Mouse (Mus musculus) heart, postnatal 0 days (tissue): ENCODE results near the gene Fgfr2. TPM values are rescaled to one million over a fixed set of nuclear protein-coding genes. Genes with fewer than 3 reads are reported as not detected.

Experiments
- ATAC-seq: fragments of 200-750 bp; cut with Nextera tagmentation; 2 replicates; pipeline ENCODE4 v1.8.0; 2017; ENCODE audit warnings: low read depth, moderate number of reproducible peaks, moderate library complexity; ENCODE audit not compliant: insufficient read depth
- DNase-seq: peaks from one replicate; pipeline ENCODE4 v3.0.0-alpha.2; 2016; ENCODE audit warnings: low spot score
- H3K27ac ChIP-seq: fragments of 300-500 bp; sonication (generic); 2 replicates; pipeline ENCODE4 v1.5.1; 2014; ENCODE audit warnings: low read depth, mild to moderate bottlenecking
- H3K27me3 ChIP-seq: fragments of 300-500 bp; sonication (generic); 2 replicates; pipeline ENCODE4 v1.6.1; 2014; ENCODE audit warnings: low read length, mixed read lengths; ENCODE audit not compliant: control insufficient read depth, insufficient read depth
- H3K36me3 ChIP-seq: fragments of 300-500 bp; sonication (generic); replicated peaks from 2 replicates; pipeline ENCODE4 v1.6.1; 2014; ENCODE audit warnings: low read length, mixed read lengths; ENCODE audit not compliant: control insufficient read depth, insufficient read depth
- H3K4me1 ChIP-seq: fragments of 300-500 bp; sonication (generic); 2 replicates; pipeline ENCODE4 v1.6.1; 2014; ENCODE audit warnings: antibody characterized with exemption; ENCODE audit not compliant: control insufficient read depth, insufficient read depth
- H3K4me2 ChIP-seq: fragments of 300-500 bp; sonication (generic); 2 replicates; pipeline ENCODE4 v1.6.1; 2014; ENCODE audit warnings: low read depth, mild to moderate bottlenecking, low read length, moderate library complexity
- H3K4me3 ChIP-seq: fragments of 300-500 bp; sonication (generic); 2 replicates; pipeline ENCODE4 v1.5.1; 2014; ENCODE audit warnings: low read depth, low read length
- H3K9ac ChIP-seq: fragments of 300-500 bp; sonication (generic); replicated peaks from 2 replicates; pipeline ENCODE4 v1.6.1; 2014; ENCODE audit warnings: low read depth, low read length, mixed read lengths
- H3K9me3 ChIP-seq: fragments of 300-500 bp; sonication (generic); replicated peaks from 2 replicates; pipeline ENCODE4 v1.6.1; 2016; ENCODE audit warnings: low read length; ENCODE audit not compliant: control insufficient read depth
- CTCF ChIP-seq: IDR thresholded peaks from 2 replicates; pipeline ENCODE4 v1.5.1; 2016; ENCODE audit warnings: antibody characterized with exemption, control low read depth, low read depth
- EP300 ChIP-seq: IDR thresholded peaks from 2 replicates; pipeline ENCODE4 v1.6.1; 2016; ENCODE audit warnings: antibody characterized with exemption, low read depth
- WGBS: fragments of 180-500 bp; shearing (Covaris S2); extraction: QIAGEN DNeasy Blood & Tissue Kit; methylation state at CpG from one replicate; pipeline ENCODE4 v1.1.7; 2014; 5-methylcytosine and 5-hydroxymethylcytosine counted together
- polyA plus RNA-seq: library from polyadenylated mRNA; unstranded; fragments of >200 nt; fragmentation: Nextera tagmentation; extraction: Ambion mirVana; gene quantifications from 2 replicates; pipeline ENCODE4 v1.2.1, GENCODE M21; 2015
- total RNA-seq: library from RNA; depleted of rRNA; stranded (reverse); fragments of >200 nt; gene quantifications from 2 replicates; pipeline ENCODE4 v1.2.3, GENCODE M21; 2014; ENCODE audit warnings: low replicate concordance

Fgfr2 gene
- total and polyA plus RNA-seq, 2 experiments from 2014 or later: 3.8 to 11.5 TPM

- Histone ChIP-seq H3K36me3 (no peaks in the 10 kb centered on the region), H3K9ac (no peak overlapping the region), H3K4me3 (no peak overlapping the region), H3K4me1 (no peaks in the 10 kb centered on the region), H3K9me3 (no peaks in the 10 kb centered on the region), H3K27ac (no peak overlapping the region), H3K27me3 (no peaks in the 10 kb centered on the region), H3K4me2 (no peak overlapping the region)
- ATAC-seq (no peak), DNase-seq (no peak)
- TF ChIP-seq CTCF: no peak
- no peak for TF ChIP-seq EP300
- 87% methylated on average over 7 of the region's 7 CpGs for WGBS
Measured at GRCm38 (mm10) chr7:130337601-130338000, 2785.5 kb downstream of the Fgfr2 start.

- Histone ChIP-seq H3K4me3 (no peak overlapping the region), H3K4me2 (no peak overlapping the region), H3K27ac (no peak overlapping the region), H3K4me1 (no peaks in the 10 kb centered on the region), H3K27me3 (no peaks in the 10 kb centered on the region), H3K9me3 (no peaks in the 10 kb centered on the region), H3K36me3 (no peaks in the 10 kb centered on the region), H3K9ac (no peak overlapping the region)
- WGBS: 72% methylated on average over 4 of the region's 4 CpGs
- TF ChIP-seq CTCF: no peak
- no peak for TF ChIP-seq EP300
- no peak for ATAC-seq
- no peak for DNase-seq
Measured at GRCm38 (mm10) chr7:130335440-130336051, 2787.6 kb downstream of the Fgfr2 start.

- H3K4me3 ChIP-seq: no peak overlapping the region
- no peak overlapping the region for H3K9ac ChIP-seq
- H3K9me3 ChIP-seq: no peaks in the 10 kb centered on the region
- WGBS: 78% methylated on average over 11 of the region's 11 CpGs
- peak; percentile 59 for DNase-seq
- TF ChIP-seq EP300 (no peak), CTCF (no peak)
- H3K36me3 ChIP-seq: no peaks in the 10 kb centered on the region
- H3K4me1 ChIP-seq: no peaks in the 10 kb centered on the region
- H3K27me3 ChIP-seq: 0 out of 2 replicates have a peak, but pooled peaks cover 4% of the 10 kb centered on the region
- peak; percentile 60 for ATAC-seq
- H3K4me2 ChIP-seq: no peak overlapping the region
- H3K27ac ChIP-seq: no peak overlapping the region
Measured at GRCm38 (mm10) chr7:130332515-130333220, 2790.5 kb downstream of the Fgfr2 start.

GRCm38 (mm10) chr7:130327603-130328365 lies 2795.4 kb downstream of the Fgfr2 start:
- H3K9ac ChIP-seq: no peak overlapping the region
- no peaks in the 10 kb centered on the region for H3K36me3 ChIP-seq
- no peak for TF ChIP-seq CTCF
- no peak for TF ChIP-seq EP300
- DNase-seq (no peak), ATAC-seq (no peak)
- no peaks in the 10 kb centered on the region for H3K9me3 ChIP-seq
- H3K4me2 ChIP-seq: no peak overlapping the region
- H3K27ac ChIP-seq: no peak overlapping the region
- WGBS: 14% methylated on average over 15 of the region's 15 CpGs
- H3K27me3 ChIP-seq: 0 out of 2 replicates have a peak, but pooled peaks cover 19% of the 10 kb centered on the region
- no peak overlapping the region for H3K4me3 ChIP-seq
- H3K4me1 ChIP-seq: no peaks in the 10 kb centered on the region

GRCm38 (mm10) chr7:130325983-130326433 lies 2797.1 kb downstream of the Fgfr2 start:
- Histone ChIP-seq H3K27me3 (0 out of 2 replicates have a peak, but pooled peaks cover 19% of the 10 kb centered on the region), H3K36me3 (no peaks in the 10 kb centered on the region), H3K4me1 (no peaks in the 10 kb centered on the region), H3K4me3 (no peak overlapping the region), H3K9me3 (no peaks in the 10 kb centered on the region), H3K9ac (no peak overlapping the region), H3K4me2 (no peak overlapping the region), H3K27ac (no peak overlapping the region)
- WGBS: 46% methylated on average over 15 of the region's 15 CpGs
- DNase-seq (peak; percentile 24), ATAC-seq (no peak)
- TF ChIP-seq CTCF: no peak
- no peak for TF ChIP-seq EP300
